Mouse (Mus musculus): ENCODE data around the gene Zbbx. TPM values are rescaled to one million over a fixed set of nuclear protein-coding genes. Genes with fewer than 3 reads are reported as not detected.

The Zbbx gene
- polyA plus RNA-seq (2012; ENCODE audit: low replicate concordance) = not detected in 2 replicates

GRCm38 (mm10) chr3:75164838-75165496 lies at the start of gene Zbbx:
TSS of gene Zbbx (minus strand) at chr3:75165034.

Other genes starting within 250 kb of the Zbbx start
- not detected in 2 replicates for gene Serpini2, start 105.0 kb upstream of the Zbbx start, polyA plus RNA-seq (2012; ENCODE audit: low replicate concordance)

Data from hematopoietic multipotent progenitor cell, adult 10-12 weeks (in vitro differentiated cells).